Mouse (Mus musculus): ENCODE measurements around the gene Bhlha15. TPM values are rescaled to one million over a fixed set of nuclear protein-coding genes. Genes with fewer than 3 reads are reported as not detected.
A peak's percentile ranks its signal among the peaks of the same experiment; 100 is the strongest.

Bhlha15 gene
- polyA plus RNA-seq, 1 experiment from 2014 or later: 0.28 TPM

DNA sequence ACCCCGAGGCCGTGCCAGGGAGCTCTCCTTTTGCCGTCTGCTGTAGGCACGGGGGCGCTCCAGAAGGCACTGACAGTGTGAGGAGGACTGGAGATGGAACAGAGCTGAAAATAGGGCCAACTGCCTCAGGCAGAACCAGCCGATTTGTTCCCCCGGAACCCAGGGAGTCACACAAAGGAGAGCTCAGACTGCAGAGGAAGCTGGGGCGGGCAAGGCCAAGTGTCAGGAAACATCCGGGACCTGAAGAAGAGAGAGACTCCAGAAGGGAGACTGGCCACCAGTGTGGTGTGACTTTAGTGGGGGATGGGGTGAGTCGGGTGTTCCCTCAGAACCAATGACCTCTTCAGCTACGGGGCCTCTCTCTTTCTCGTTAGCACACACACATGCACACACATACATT lies 29.2 kb downstream of the Bhlha15 start:
- Histone ChIP-seq H3K9ac (ENCODE audit: low read depth, low read length) (peak overlapping the region; percentile 23; the same call in 1 of the 2 replicates), H3K9me3 (ENCODE audit: control insufficient read depth, low read length) (no peaks in the 10 kb centered on the region), H3K27me3 (ENCODE audit: control insufficient read depth, insufficient read depth, low read length) (no peaks in the 10 kb centered on the region), H3K4me1 (ENCODE audit: control insufficient read depth, insufficient read depth, low read length) (peaks cover 7% of the 10 kb centered on the region; the same call in 1 of the 2 replicates), H3K4me2 (replicated peaks; ENCODE audit: low read depth, low read length) (no peak overlapping the region), H3K27ac (ENCODE audit: low read depth, low read length) (no peak overlapping the region), H3K36me3 (ENCODE audit: control insufficient read depth, insufficient read depth, low read length) (no peaks in the 10 kb centered on the region; the same call in 1 of the 2 replicates), H3K4me3 (ENCODE audit: low read length) (no peak overlapping the region)
- WGBS: 73% methylated on average over 12 of the region's 12 CpGs
- no peak for ATAC-seq (ENCODE audit: low FRiP score, low TSS enrichment)

DNA sequence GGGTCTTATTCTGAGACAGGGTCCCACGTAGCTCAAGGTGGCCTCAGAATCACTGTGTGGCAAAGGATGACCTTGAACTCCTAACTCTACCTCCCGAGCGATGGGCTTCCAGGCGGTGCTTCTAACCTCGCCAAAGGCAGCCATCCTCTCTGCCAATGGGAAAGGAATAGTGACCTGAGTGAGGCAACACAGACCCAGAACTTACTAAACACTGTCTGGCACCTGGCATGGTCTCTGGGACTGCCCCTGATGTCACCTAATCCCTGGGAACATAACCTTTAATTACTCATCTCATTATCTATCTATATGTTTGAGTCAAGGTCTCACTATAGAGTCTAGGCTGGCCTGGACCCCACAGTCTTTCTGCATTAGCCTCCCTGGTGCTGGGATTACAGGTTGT lies 29.9 kb downstream of the Bhlha15 start:
- H3K4me2 ChIP-seq (replicated peaks; ENCODE audit: low read depth, low read length): no peak overlapping the region
- H3K36me3 ChIP-seq (ENCODE audit: control insufficient read depth, insufficient read depth, low read length): no peaks in the 10 kb centered on the region; the same call in 1 of the 2 replicates
- no peaks in the 10 kb centered on the region for H3K9me3 ChIP-seq (ENCODE audit: control insufficient read depth, low read length)
- no peak overlapping the region for H3K27ac ChIP-seq (ENCODE audit: low read depth, low read length)
- no peak for ATAC-seq (ENCODE audit: low FRiP score, low TSS enrichment)
- no peak overlapping the region for H3K9ac ChIP-seq (ENCODE audit: low read depth, low read length)
- WGBS: 89% methylated on average over 5 of the region's 5 CpGs
- no peak overlapping the region for H3K4me3 ChIP-seq (ENCODE audit: low read length)
- H3K27me3 ChIP-seq (ENCODE audit: control insufficient read depth, insufficient read depth, low read length): no peaks in the 10 kb centered on the region
- H3K4me1 ChIP-seq (ENCODE audit: control insufficient read depth, insufficient read depth, low read length): peaks cover 7% of the 10 kb centered on the region; the same call in 1 of the 2 replicates

DNA sequence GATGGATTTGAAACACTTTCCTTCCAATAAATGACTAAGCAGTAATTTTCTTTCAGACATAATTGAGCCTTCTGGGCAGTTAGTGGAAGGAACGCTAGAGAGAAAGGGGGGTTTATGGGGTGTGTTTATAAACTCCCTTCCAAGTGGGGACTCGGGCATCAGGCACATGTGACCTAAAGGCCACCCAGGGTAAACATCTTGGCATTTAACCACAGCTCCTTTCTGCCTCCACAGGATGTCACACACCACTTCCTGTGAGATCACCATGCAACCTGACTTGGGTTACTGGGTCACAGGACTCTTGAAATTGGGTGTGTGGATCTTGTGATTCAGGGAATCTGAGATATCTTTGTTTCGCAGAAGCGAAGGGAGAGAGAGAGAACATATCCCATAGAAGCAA lies 31.2 kb downstream of the Bhlha15 start:
- no peak for ATAC-seq (ENCODE audit: low FRiP score, low TSS enrichment)
- Histone ChIP-seq H3K4me1 (ENCODE audit: control insufficient read depth, insufficient read depth, low read length) (peaks cover 7% of the 10 kb centered on the region; the same call in 1 of the 2 replicates), H3K9me3 (ENCODE audit: control insufficient read depth, low read length) (no peaks in the 10 kb centered on the region), H3K4me2 (replicated peaks; ENCODE audit: low read depth, low read length) (no peak overlapping the region), H3K27me3 (ENCODE audit: control insufficient read depth, insufficient read depth, low read length) (no peaks in the 10 kb centered on the region), H3K9ac (ENCODE audit: low read depth, low read length) (no peak overlapping the region), H3K27ac (ENCODE audit: low read depth, low read length) (no peak overlapping the region), H3K36me3 (ENCODE audit: control insufficient read depth, insufficient read depth, low read length) (no peaks in the 10 kb centered on the region; the same call in 1 of the 2 replicates), H3K4me3 (ENCODE audit: low read length) (no peak overlapping the region)
- 61% methylated on average over 4 of the region's 4 CpGs for WGBS

DNA sequence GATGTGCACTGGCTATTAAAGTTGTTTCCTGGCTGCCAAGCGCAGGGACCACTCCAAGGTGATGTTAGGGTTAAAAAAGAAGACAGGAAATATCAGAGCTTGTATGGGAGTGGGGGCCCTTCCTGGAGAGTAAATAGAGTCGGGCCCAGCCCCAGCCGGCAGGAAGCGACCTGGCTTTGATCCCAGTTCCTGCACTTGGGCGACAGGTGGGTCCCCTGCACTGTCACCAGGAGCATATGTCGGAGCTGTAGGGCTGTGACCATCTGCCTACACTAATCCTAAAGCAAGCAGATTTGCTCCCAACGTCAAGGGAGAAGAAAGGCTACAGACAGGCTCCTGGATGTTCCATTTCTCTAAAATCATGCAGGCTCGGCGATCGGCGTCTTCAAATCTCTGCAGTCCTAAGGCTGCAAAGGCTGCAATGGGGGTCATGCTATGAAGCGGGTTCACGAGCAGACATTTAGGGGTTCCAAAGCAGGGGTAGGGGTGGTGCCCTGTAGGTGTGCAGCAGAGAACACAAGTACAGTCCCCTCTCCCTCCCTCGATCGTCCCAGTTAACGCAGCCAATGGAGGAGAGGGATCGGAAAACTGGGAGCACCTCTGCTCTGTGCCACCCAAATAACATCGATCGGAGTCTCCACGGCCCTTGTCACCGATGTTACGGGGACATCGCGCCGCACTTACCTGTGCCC lies 32.9 kb downstream of the Bhlha15 start:
- Histone ChIP-seq H3K9me3 (ENCODE audit: control insufficient read depth, low read length) (no peaks in the 10 kb centered on the region), H3K4me1 (ENCODE audit: control insufficient read depth, insufficient read depth, low read length) (peaks cover 7% of the 10 kb centered on the region; the same call in 1 of the 2 replicates), H3K27ac (ENCODE audit: low read depth, low read length) (0 out of 2 replicates have a peak overlapping the region, but pooled peaks have one; percentile 11), H3K4me3 (ENCODE audit: low read length) (peak overlapping the region; percentile 81), H3K27me3 (ENCODE audit: control insufficient read depth, insufficient read depth, low read length) (no peaks in the 10 kb centered on the region), H3K9ac (ENCODE audit: low read depth, low read length) (peak overlapping the region; percentile 67), H3K36me3 (ENCODE audit: control insufficient read depth, insufficient read depth, low read length) (no peaks in the 10 kb centered on the region; the same call in 1 of the 2 replicates), H3K4me2 (replicated peaks; ENCODE audit: low read depth, low read length) (peak overlapping the region; percentile 79)
- WGBS: 2% methylated on average over 25 of the region's 25 CpGs
- peak; percentile 65 for ATAC-seq (ENCODE audit: low FRiP score, low TSS enrichment)

DNA sequence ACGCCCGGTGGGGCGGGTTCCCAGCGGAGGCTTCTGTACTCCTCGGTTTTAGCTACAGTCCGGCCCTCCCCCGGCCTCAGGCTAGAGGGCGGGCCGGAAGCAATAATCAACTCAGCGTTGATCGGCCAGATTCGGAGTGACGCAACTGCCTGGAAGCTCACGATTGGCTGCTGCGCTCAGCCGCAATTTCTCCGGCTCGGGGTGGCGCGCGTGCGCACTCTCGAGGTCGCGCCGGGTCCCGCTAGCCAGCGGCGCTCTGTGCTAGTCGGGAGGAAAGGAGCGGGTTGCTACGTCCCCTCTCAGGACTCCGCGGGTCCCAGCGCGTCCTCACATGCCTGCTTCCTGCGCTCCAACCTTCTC lies 33.4 kb downstream of the Bhlha15 start, which contains the start of gene Tecpr1:
Tecpr1 (minus strand) TSS at position 113 of the 360 bp plus-strand sequence.
- Histone ChIP-seq H3K4me1 (ENCODE audit: control insufficient read depth, insufficient read depth, low read length) (peaks cover 7% of the 10 kb centered on the region; the same call in 1 of the 2 replicates), H3K4me2 (replicated peaks; ENCODE audit: low read depth, low read length) (peak within 1 kb of the TSS; percentile 79), H3K27ac (ENCODE audit: low read depth, low read length) (peak within 1 kb of the TSS; percentile 55; the same call in 1 of the 2 replicates), H3K9ac (ENCODE audit: low read depth, low read length) (peak within 1 kb of the TSS; percentile 67), H3K9me3 (ENCODE audit: control insufficient read depth, low read length) (no peaks in the 10 kb centered on the region), H3K36me3 (ENCODE audit: control insufficient read depth, insufficient read depth, low read length) (no peaks in the 10 kb centered on the region; the same call in 1 of the 2 replicates), H3K27me3 (ENCODE audit: control insufficient read depth, insufficient read depth, low read length) (no peaks in the 10 kb centered on the region), H3K4me3 (ENCODE audit: low read length) (peak within 1 kb of the TSS; percentile 81)
- peak; percentile 97 for ATAC-seq (ENCODE audit: low FRiP score, low TSS enrichment)
- WGBS: under 1% methylated on average over 32 of the region's 37 CpGs

DNA sequence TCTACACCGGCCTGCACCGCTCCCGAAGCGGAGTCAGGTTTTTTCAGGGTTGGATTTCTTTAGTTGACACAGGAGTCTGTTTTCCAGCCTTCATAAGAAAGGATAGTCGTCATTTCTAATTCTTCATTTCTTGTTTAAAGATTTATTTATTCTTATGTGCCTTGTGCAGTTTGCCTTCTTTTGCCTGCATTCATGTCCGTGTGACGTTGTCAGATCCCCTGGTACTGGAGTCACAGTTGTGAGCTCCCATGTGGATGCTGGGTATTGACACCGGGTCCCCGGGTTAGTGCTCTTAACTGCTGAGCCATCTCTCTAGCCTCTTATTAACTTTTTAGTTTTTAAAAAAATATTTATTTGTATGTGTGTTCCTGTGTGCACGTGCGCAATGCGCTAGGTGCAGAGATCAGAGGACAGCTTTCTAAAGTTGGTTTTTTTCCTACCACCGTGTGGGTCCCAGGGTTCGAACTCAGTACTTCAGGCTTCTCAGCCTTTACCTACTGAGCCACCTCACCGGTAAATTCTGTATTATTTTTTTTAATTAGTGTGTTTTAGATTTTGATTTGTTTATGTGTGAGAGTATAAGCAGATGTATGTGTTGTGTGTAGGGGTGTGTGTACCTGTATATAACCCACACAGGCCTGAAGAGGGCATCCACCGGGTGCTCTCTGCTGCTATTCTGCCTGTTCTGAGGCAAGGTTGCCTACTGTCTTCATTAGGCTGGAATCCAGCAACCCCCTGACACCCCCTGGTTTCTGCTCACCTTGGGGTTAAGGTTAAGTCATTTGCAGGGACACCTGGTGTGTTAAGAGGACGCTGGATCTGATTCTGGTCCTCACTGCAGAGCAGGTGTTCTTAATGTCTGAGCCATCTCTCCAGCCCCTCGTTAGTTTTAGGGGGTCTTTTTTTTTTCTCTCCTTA lies 34.1 kb downstream of the Bhlha15 start:
- Histone ChIP-seq H3K4me1 (ENCODE audit: control insufficient read depth, insufficient read depth, low read length) (peaks cover 7% of the 10 kb centered on the region; the same call in 1 of the 2 replicates), H3K4me2 (replicated peaks; ENCODE audit: low read depth, low read length) (peak overlapping the region; percentile 79), H3K9me3 (ENCODE audit: control insufficient read depth, low read length) (no peaks in the 10 kb centered on the region), H3K27ac (ENCODE audit: low read depth, low read length) (peak overlapping the region; percentile 55; the same call in 1 of the 2 replicates), H3K9ac (ENCODE audit: low read depth, low read length) (peak overlapping the region; percentile 67), H3K36me3 (ENCODE audit: control insufficient read depth, insufficient read depth, low read length) (no peaks in the 10 kb centered on the region; the same call in 1 of the 2 replicates), H3K4me3 (ENCODE audit: low read length) (peak overlapping the region; percentile 81), H3K27me3 (ENCODE audit: control insufficient read depth, insufficient read depth, low read length) (no peaks in the 10 kb centered on the region)
- no peak for ATAC-seq (ENCODE audit: low FRiP score, low TSS enrichment)
- 25% methylated on average over 18 of the region's 18 CpGs for WGBS

DNA sequence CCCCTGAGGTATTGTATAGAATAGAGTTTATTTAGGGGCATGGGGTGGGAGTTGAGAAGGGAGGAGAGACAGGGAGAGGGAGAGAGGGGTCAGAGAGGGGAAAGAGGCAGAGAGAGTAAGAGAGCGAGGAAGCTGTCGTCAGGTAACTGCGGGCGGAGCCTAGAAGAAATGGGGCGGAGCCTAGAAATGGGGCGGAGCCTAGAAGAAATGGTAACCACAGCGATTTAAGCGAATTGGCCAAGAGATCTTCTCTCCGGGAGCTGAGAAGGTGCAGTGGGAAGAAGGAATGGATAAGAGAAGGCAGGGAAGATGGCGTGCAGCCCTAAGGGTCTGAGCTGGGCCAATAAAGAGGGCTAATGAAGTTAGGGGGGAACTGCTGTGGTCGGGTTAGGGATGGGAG lies 36.1 kb downstream of the Bhlha15 start:
- Histone ChIP-seq H3K36me3 (ENCODE audit: control insufficient read depth, insufficient read depth, low read length) (no peaks in the 10 kb centered on the region), H3K4me3 (ENCODE audit: low read length) (no peak overlapping the region), H3K4me2 (replicated peaks; ENCODE audit: low read depth, low read length) (no peak overlapping the region), H3K9ac (ENCODE audit: low read depth, low read length) (no peak overlapping the region), H3K4me1 (ENCODE audit: control insufficient read depth, insufficient read depth, low read length) (peaks cover 7% of the 10 kb centered on the region; the same call in 1 of the 2 replicates), H3K27me3 (ENCODE audit: control insufficient read depth, insufficient read depth, low read length) (no peaks in the 10 kb centered on the region), H3K9me3 (ENCODE audit: control insufficient read depth, low read length) (no peaks in the 10 kb centered on the region), H3K27ac (ENCODE audit: low read depth, low read length) (no peak overlapping the region)
- no peak for ATAC-seq (ENCODE audit: low FRiP score, low TSS enrichment)
- 29% methylated on average over 11 of the region's 11 CpGs for whole genome bisulfite sequencing

DNA sequence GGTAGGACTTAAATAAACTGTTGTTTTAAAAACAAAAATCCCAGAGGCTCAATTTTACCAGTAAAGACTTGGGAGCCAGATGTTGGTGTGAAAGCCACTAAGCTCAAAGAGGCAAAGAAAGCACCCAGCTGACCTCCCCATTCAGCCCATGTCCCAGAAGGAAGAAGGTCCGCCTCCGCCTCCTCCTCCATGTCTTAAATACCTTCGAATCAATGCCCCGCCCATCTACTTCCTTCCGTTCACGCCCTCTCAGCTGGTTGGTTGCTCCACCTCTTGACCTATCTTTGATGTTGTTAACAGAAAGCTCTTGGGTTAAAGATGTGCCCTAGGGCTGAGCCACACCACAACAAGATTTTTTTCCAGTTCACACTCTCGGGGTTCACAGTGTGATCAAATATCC lies 40.1 kb downstream of the Bhlha15 start:
- H3K4me3 ChIP-seq (ENCODE audit: low read length): no peak overlapping the region
- no peak overlapping the region for H3K4me2 ChIP-seq (replicated peaks; ENCODE audit: low read depth, low read length)
- H3K9ac ChIP-seq (ENCODE audit: low read depth, low read length): no peak overlapping the region
- no peak overlapping the region for H3K27ac ChIP-seq (ENCODE audit: low read depth, low read length)
- H3K9me3 ChIP-seq (ENCODE audit: control insufficient read depth, low read length): no peaks in the 10 kb centered on the region
- 93% methylated on average over 7 of the region's 7 CpGs for WGBS
- no peak for ATAC-seq (ENCODE audit: low FRiP score, low TSS enrichment)
- no peaks in the 10 kb centered on the region for H3K36me3 ChIP-seq (ENCODE audit: control insufficient read depth, insufficient read depth, low read length)
- H3K4me1 ChIP-seq (ENCODE audit: control insufficient read depth, insufficient read depth, low read length): no peaks in the 10 kb centered on the region
- H3K27me3 ChIP-seq (ENCODE audit: control insufficient read depth, insufficient read depth, low read length): no peaks in the 10 kb centered on the region
